Mouse (Mus musculus) megakaryocyte, embryonic 14.5 days (primary cell): ENCODE data around the gene Ccdc191. TPM values are rescaled to one million over a fixed set of nuclear protein-coding genes. Genes with fewer than 3 reads are reported as not detected.

Experiments used
- H3K27me3 ChIP-seq: replicated peaks from 2 replicates; pipeline ENCODE3; 2012; ENCODE audit warnings: inconsistent platforms
- H3K36me3 ChIP-seq: replicated peaks from 2 replicates; pipeline ENCODE3; 2012; ENCODE audit warnings: low read length, inconsistent platforms, mixed read lengths
- H3K4me1 ChIP-seq: 2 replicates; pipeline ENCODE4 v1.6.1; 2012; ENCODE audit warnings: inconsistent platforms
- H3K4me3 ChIP-seq: replicated peaks from 2 replicates; pipeline ENCODE3; 2012; ENCODE audit warnings: moderate library complexity, mild to moderate bottlenecking, inconsistent platforms
- H3K9me3 ChIP-seq: 2 replicates; pipeline ENCODE4 v1.6.1; 2012; ENCODE audit warnings: inconsistent platforms
- FLI1 ChIP-seq: IDR thresholded peaks from 2 replicates; pipeline ENCODE4 v1.6.1; 2012; ENCODE audit warnings: low read length, inconsistent platforms, mixed read lengths
- GATA1 ChIP-seq: IDR thresholded peaks from 3 replicates; pipeline ENCODE4 v1.6.1; 2012; ENCODE audit warnings: mixed read lengths, low read length, inconsistent platforms, borderline replicate concordance
- polyA plus RNA-seq: library from polyadenylated mRNA; stranded (reverse); fragments of >175 nt; gene quantifications from 2 replicates; pipeline ENCODE4 v1.2.3, GENCODE M21; 2012; ENCODE audit warnings: low replicate concordance; ENCODE audit not compliant: insufficient read depth

Ccdc191 gene
- polyA plus RNA-seq, 1 experiment = 2.2 TPM

DNA sequence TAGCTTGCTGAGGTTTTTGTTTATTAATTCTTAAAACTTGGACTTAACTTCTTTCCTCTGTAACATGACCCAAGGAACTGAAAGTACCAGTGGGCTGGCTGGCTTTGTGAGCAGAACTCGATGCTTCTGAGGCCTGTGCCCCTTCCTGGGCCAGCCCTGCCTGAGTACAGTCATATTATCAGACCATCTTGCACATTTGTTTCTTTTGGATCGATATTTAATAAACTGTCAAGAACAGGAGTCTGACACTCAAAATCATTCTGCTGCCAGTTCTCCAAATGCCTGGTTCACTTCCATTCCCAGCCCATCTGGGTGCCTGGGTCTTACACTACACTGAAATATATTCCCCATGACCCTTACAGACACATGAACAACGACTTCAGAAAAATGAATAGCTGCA lies 56.3 kb downstream of the Ccdc191 start:
- H3K9me3 ChIP-seq = no peaks in the 10 kb centered on the region
- peaks cover 7% of the 10 kb centered on the region for H3K4me1 ChIP-seq
- TF ChIP-seq GATA1 (no peak), FLI1 (no peak)
- H3K36me3 ChIP-seq = peaks cover 22% of the 10 kb centered on the region
- H3K27me3 ChIP-seq = no peaks in the 10 kb centered on the region
- H3K4me3 ChIP-seq = no peak overlapping the region

DNA sequence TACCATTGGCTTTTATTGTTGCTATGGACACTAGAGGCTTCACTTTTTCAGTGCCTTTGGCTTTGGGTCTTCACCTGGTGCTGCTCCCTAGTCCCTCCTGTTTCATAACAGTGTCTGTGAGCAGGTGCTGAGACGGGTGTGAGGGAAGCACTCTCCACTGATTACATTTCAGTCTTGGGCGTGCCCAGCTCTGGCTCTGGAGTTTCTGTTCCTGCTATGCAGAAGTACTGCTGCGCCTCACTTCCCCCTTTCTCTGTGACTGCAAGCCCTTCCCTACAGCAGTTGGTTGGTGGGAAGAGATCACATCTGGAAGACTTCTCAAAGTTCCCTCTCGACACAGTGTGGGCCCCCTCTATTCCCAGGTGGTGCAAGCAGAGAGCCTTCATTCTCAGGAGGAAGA lies 62.0 kb downstream of the Ccdc191 start:
- TF ChIP-seq GATA1 = no peak
- TF ChIP-seq FLI1 = no peak

DNA sequence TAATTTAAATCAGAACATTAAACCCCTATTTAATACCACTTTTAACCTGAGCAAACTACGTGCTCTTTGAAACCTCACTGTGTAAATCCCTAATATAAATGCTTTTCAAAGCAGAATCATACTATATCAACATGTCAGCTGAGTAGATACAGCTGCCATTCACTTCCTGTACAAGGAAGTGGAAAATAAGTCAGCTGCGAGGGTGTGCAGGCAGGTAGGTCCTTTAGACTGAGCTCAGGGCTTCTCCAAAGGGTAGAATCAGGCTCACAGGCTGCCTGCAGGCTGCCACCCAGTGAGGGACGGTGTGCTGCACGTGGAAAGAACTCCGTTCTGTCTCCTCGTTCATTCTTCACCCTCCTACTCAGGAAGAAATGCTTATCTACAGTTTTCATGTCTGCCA lies 65.3 kb downstream of the Ccdc191 start:
- peaks cover 13% of the 10 kb centered on the region for H3K4me1 ChIP-seq
- H3K36me3 ChIP-seq = peaks cover 71% of the 10 kb centered on the region
- no peak overlapping the region for H3K4me3 ChIP-seq
- no peaks in the 10 kb centered on the region for H3K9me3 ChIP-seq
- no peaks in the 10 kb centered on the region for H3K27me3 ChIP-seq
- no peak for TF ChIP-seq FLI1

More for the DNA sequence above, 62.0 kb downstream of the Ccdc191 start:
- Histone ChIP-seq H3K4me1 (peaks cover 13% of the 10 kb centered on the region), H3K4me3 (no peak overlapping the region), H3K27me3 (no peaks in the 10 kb centered on the region), H3K9me3 (no peaks in the 10 kb centered on the region), H3K36me3 (peaks cover 40% of the 10 kb centered on the region)

GRCm38 (mm10) chr16:43958038-43958437 lies 68.4 kb downstream of the Ccdc191 start:
- Histone ChIP-seq H3K4me3 (no peak overlapping the region), H3K27me3 (no peaks in the 10 kb centered on the region), H3K4me1 (0 out of 2 replicates have a peak, but pooled peaks cover 3% of the 10 kb centered on the region), H3K9me3 (no peaks in the 10 kb centered on the region), H3K36me3 (peaks cover 77% of the 10 kb centered on the region)
- TF ChIP-seq FLI1 (no peak), GATA1 (no peak)

DNA sequence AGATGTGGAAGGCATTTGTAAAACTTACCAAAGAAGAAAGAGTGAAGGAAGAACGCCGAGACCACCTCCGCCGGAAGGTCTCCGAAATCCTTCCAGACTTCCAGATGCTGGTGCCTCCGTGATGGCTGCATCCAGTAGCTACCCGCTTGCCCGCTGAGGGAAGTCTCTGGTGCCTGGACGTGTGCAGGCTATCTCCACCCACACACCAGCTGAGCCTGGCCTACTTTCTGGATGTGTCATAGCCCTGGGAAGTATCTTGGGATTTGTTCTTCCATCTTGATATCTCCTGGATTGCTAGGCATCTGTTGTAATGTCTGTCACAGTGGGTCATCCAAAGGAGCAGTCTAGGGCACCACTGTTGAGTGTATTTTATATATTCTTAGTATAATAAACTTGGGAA lies 73.7 kb downstream of the Ccdc191 start:
- peaks cover 65% of the 10 kb centered on the region for H3K36me3 ChIP-seq
- no peaks in the 10 kb centered on the region for H3K27me3 ChIP-seq
- no peak overlapping the region for H3K4me3 ChIP-seq
- H3K9me3 ChIP-seq = no peaks in the 10 kb centered on the region
- TF ChIP-seq FLI1 (no peak), GATA1 (no peak)
- no peaks in the 10 kb centered on the region for H3K4me1 ChIP-seq

DNA sequence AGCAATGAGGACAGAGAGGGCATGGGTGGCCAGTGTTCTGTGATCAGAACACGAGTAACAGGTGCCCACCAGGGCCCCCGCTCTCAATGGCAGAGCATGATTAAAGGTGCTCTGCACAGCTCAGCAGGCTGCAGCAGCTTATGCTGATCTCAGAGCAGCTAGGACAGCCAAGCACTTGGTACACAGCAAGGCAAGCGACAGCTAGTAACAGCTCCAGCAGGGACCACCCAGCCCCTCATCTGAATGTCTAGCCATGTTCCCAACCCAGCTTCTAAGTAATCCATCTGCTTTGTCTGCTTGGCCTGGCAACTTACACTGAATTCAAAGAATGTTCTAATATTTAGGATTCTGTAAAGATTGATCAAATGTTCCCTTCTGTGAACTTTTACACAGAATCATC lies 74.2 kb downstream of the Ccdc191 start:
- H3K9me3 ChIP-seq = no peaks in the 10 kb centered on the region
- H3K4me3 ChIP-seq = no peak overlapping the region
- peaks cover 63% of the 10 kb centered on the region for H3K36me3 ChIP-seq
- TF ChIP-seq FLI1 (no peak), GATA1 (no peak)
- no peaks in the 10 kb centered on the region for H3K27me3 ChIP-seq
- H3K4me1 ChIP-seq = no peaks in the 10 kb centered on the region

- peaks cover 9% of the 10 kb centered on the region for H3K27me3 ChIP-seq
- no peak overlapping the region for H3K4me3 ChIP-seq
- no peaks in the 10 kb centered on the region for H3K9me3 ChIP-seq
- H3K36me3 ChIP-seq = peaks cover 49% of the 10 kb centered on the region
- TF ChIP-seq FLI1 (no peak), GATA1 (no peak)
- H3K4me1 ChIP-seq = peaks cover 3% of the 10 kb centered on the region; the same call in 1 of the 2 replicates
These were observed 76.3 kb downstream of the Ccdc191 start for GRCm38 (mm10) chr16:43965781-43966389.

GRCm38 (mm10) chr16:43970426-43970825 lies 80.8 kb downstream of the Ccdc191 start:
- TF ChIP-seq FLI1 (no peak), GATA1 (no peak)
- peaks cover 9% of the 10 kb centered on the region; the same call in 1 of the 2 replicates for H3K4me1 ChIP-seq
- H3K27me3 ChIP-seq = peaks cover 37% of the 10 kb centered on the region
- no peak overlapping the region for H3K4me3 ChIP-seq
- peaks cover 9% of the 10 kb centered on the region for H3K36me3 ChIP-seq
- no peaks in the 10 kb centered on the region for H3K9me3 ChIP-seq

DNA sequence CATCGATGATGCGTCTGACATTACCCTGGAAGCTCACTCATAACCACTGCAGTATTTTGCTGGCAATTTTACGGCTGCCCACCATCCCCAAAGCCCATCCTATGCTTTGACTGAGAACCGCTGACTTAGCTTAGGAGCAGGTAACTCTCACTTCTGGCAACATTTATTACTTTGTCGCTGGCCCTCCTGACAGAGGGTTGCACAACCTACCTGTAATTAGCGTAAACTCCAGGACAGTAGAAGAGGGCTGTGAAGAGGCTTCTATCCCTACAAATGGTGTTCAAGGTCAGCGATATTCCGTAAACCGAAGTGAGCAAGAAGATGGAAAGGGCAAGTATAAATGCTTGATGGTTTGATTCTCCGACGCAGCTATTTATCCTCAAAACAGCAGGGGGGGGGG lies 81.6 kb downstream of the Ccdc191 start:
- no peak overlapping the region for H3K4me3 ChIP-seq
- TF ChIP-seq FLI1 = no peak
- TF ChIP-seq GATA1 = no peak
- peaks cover 7% of the 10 kb centered on the region for H3K36me3 ChIP-seq
- H3K9me3 ChIP-seq = no peaks in the 10 kb centered on the region
- H3K27me3 ChIP-seq = peaks cover 42% of the 10 kb centered on the region
- H3K4me1 ChIP-seq = peaks cover 9% of the 10 kb centered on the region; the same call in 1 of the 2 replicates

DNA sequence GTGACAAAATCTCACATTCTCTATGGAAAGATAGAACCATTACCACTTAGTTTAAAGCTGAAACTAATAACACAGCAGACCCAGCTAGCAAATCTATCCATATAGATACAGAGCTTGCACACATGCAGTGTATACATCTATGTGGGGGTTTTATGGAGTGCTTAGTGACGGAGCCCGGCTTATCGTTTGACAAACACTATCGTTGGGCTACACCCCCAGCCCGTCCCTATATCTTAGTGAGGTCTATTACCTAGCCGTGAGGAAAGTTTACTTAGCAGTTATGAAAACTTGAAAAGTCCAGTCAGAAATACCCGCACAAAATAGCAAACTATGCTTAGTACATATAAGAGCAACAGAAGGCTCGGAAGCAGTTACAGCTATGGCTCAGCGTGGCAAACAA lies 82.1 kb downstream of the Ccdc191 start:
- Histone ChIP-seq H3K4me1 (peaks cover 9% of the 10 kb centered on the region; the same call in 1 of the 2 replicates), H3K9me3 (no peaks in the 10 kb centered on the region), H3K27me3 (peaks cover 48% of the 10 kb centered on the region), H3K36me3 (peaks cover 7% of the 10 kb centered on the region), H3K4me3 (no peak overlapping the region)
- TF ChIP-seq GATA1 = no peak
